In the genomic region with DNA sequence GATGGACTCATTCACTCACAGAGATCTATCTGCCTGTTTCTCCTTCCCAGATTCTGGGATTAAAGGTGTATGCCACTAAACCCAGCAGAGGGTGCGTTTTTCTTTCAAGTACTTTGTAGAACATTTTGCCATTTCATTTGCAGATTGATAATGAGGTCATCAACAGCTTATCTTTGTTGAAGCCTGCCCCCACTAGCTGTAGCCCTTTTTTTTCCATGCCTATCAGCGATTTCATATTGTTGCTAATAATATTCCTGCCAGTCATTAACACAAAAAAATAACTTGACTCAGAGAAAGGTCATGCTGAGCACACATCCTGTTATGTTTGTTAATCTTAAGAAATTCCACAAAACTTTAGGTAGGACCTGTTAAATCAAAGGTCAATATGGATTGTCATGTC, we compare ENCODE assay signal across 17 mouse cellular contexts.
"Had no signal": no experiment of that assay in that cellular context is flagged by ENCODE, and none has a peak within 500 bp of the region (broad histone marks: within the 10 kb centered on the region; RNA-seq: fewer than 3 reads in every experiment).

No protein-coding gene starts in this region.

- H3K9ac ChIP-seq: kidney, embryonic 15.5 days; liver, embryonic 14.5 days; lung, embryonic 15.5 days; midbrain, embryonic 13.5 days; neural tube, embryonic 13.5 days had no signal

- H3K27me3 ChIP-seq: kidney, embryonic 15.5 days; lung, embryonic 15.5 days; midbrain, embryonic 13.5 days; neural tube, embryonic 13.5 days had no signal

- H3K4me3 ChIP-seq: kidney, embryonic 15.5 days; left cerebral cortex, adult 2 months; lung, embryonic 15.5 days; midbrain, embryonic 13.5 days; myocyte; neural tube, embryonic 13.5 days had no signal

- H3K27ac ChIP-seq: kidney, embryonic 15.5 days; left cerebral cortex, adult 2 months; liver, embryonic 14.5 days; lung, embryonic 15.5 days; midbrain, embryonic 13.5 days; neural tube, embryonic 13.5 days had no signal

- H3K4me2 ChIP-seq: kidney, embryonic 15.5 days; lung, embryonic 15.5 days; midbrain, embryonic 13.5 days; neural tube, embryonic 13.5 days had no signal

- H3K9me3 ChIP-seq: lung, embryonic 15.5 days; midbrain, embryonic 13.5 days; neural tube, embryonic 13.5 days had no signal

- ATAC-seq: midbrain, embryonic 13.5 days; midbrain, embryonic 16.5 days had no signal

- DNase-seq: kidney, adult 8-10 months; kidney, postnatal 10 days; kidney, postnatal 36 days; layer of hippocampus, postnatal 36 days; lung, adult 18-20 months; lung, postnatal 10 days; lung, postnatal 36 days; thymus, adult 18-20 months; thymus, postnatal 36 days had no signal
